Mouse (Mus musculus): ENCODE results near the gene Olfr702.

Gene Olfr702

DNA sequence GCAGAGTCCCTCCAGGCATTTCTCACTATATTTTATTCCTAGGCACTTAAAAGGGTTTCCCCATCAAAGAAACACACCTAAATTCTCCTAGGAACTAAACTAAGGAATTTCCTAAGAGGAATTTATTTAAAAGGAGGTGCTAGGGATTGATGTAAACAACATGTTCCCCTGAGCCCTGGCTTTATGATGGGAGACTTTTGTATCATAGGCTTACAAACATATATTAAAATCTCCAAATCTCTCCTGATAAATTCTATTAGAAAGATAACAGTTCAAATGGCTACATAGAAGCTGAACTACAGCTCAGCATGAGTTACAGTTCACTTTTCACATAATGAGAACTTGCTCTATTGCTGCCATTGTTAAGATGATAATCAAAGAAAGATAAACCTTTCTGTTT is at the start of gene Olfr702:
Gene Olfr702 (minus strand): TSS at position 101 of the 400 bp plus-strand sequence.
- no peak for DNase-seq (ENCODE audit: low read depth, low spot score)

DNA sequence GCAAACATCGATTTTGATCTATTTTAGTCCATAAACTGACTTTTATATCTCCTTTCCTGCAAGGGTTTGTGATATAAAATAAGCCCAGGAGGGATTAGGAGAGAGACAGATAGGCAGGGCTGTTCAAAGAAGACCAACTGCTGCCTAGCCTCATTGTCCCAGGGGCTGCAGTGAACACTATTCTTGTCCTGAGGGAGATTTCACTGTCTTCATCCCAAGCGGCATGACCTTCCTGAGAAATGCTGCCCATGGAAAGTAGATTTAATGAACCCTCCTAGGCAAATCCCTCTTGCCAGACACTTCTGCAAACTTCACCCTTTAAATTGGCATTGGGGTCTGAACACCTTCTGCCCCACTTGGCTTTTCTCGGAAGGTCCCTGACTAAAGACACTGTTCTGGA is 43.1 kb upstream of the Olfr702 start, which contains the start of gene Olfr705:
Gene Olfr705 (minus strand): TSS at position 101 of the 400 bp plus-strand sequence.
- DNase-seq (ENCODE audit: low read depth, low spot score) = no peak

DNA sequence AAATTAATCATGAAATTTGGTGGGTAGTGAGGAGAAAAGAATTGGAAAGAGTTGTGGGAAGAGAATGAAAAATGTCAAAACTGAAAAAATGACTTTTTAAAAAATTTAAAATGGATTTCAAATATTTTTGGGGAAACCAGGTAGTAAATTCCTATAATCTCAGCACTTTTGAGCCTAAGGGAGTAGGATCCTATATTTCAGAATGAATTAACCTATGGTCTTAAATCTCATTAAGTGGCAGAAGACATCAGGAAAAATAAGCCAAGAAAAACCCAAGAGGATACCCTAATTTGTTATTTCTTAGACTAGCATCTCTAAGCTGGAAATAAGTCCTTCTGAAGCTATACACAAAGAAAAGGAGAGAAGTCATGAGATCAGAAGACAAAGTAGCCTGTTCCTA is 29.2 kb upstream of the Olfr702 start, which contains the start of gene Olfr704:
Gene Olfr704 (plus strand): TSS at position 301 of the 400 bp plus-strand sequence.
- DNase-seq (ENCODE audit: low read depth, low spot score) = no peak

DNA sequence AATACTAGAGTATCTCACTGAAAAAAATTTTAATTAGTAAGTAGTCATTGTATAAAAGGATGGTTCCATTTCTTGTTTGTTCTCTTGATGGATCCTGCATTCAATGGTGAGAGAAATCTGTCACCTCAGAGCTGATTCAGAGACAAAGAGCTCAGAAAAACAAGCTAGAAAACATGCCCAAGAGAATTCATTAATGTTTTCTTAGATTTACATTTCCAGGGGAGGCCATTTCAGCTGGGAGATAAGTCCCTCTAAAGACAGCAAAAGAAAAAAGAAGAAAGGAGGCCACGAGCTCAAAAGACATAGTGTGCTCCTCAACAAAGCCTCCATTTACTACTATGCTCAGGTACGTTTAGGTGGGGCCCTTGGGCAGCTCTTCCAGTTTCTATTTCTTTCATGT is 9.4 kb upstream of the Olfr702 start, which contains the start of gene Olfr703:
Gene Olfr703 (plus strand): TSS at position 301 of the 400 bp plus-strand sequence.
- no peak for DNase-seq (ENCODE audit: low read depth, low spot score)

DNA sequence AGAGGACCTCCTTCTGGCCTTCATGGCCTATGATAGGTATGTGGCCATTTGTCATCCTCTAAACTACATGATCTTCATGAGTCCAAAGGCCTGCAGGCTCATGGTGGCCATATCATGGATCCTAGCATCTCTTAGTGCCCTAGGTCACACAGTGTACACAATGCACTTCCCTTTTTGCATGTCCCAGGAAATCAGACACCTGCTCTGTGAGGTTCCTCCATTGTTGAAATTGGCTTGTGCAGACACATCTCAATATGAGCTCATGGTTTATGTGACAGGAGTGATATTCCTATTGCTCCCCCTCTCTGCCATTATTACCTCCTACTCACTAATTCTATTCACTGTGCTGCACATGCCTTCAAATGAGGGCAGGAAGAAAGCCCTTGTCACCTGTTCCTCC is 15.3 kb downstream of the Olfr702 start:
- no peak for DNase-seq (ENCODE audit: low read depth, low spot score)

DNA sequence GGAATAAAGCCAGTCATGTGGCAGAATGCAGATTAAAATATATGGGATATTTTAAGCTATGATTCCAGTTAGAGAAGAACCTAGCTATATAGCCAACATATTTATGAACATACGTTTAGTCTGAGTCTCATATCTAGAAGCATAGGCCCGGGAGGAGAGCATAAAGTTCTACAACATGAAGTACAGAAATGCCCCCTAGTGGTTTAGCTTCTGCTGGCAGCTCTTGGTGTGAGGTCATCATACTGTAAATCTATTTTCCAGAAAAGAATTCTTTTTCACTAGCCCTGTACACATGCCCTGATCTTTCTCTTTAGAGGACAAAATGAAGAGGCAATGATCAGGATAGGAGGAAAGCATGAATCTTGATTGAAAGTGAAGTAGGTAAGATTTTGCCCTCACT is 17.9 kb downstream of the Olfr702 start:
- peak; percentile 0 for DNase-seq (ENCODE audit: low read depth, low spot score)

DNA sequence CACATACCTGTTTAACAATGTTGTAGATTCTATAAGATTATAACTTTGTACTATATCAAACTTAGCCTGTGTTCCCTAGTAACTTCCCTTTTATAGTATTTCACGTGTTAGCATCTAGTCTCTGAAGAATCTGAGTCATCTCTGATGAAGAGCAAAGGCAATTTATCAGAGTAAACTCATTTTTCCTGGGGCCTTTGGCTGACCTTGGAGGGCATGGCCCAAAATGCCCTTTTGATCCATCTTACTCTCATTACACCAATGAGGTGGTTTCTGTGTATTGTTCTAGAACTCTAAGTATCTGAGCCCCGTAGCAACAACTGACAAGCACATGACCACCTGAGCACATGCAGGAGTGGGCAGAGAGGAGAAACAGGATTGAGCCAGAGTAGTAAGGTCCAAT is 19.9 kb downstream of the Olfr702 start, which contains the start of gene Olfr701:
Gene Olfr701 (plus strand): TSS at position 301 of the 400 bp plus-strand sequence.
- no peak for DNase-seq (ENCODE audit: low read depth, low spot score)

DNA sequence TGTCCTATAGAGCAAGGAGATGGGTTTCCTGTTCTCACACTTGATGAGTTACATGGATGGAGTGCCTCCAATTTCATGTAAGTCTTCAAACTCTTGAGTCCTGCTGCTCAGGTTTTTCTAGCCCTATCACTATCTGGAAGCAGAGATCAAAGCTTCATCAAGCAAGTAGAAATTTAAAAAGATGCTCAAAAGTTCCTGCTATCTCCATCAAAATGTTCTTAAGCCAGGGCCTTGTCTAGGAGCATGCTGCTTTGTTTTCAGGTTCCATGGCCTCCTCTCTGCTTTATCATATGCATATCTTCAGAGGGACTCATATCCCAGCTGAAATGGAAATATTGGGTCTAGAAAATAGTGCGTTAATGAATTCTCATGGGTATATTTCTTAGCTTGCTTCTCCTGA is 25.0 kb downstream of the Olfr702 start, which contains the start of gene Olfr700:
Gene Olfr700 (minus strand): TSS at position 101 of the 400 bp plus-strand sequence.
- DNase-seq (ENCODE audit: low read depth, low spot score) = no peak

DNA sequence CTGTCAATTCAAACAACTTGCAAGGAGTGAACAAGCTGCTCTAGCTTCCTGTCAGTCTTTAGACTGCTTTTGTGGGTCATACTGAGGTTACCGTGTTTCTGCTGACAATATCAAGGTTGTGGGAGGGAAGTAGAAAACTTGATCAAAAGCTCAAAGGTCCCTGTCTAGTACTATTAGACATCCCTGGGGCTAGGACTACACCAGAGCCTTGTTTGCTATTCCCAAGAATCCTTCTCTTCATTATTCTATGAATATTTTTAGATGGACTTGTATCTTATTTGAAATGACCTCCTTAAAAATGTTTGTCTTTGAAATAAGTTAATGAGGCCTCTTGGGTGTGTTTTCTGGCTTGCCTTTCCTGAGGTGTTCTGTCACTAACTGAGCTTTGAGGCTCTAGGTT is 40.6 kb downstream of the Olfr702 start, which contains the start of gene Olfr699:
Gene Olfr699 (minus strand): TSS at position 101 of the 400 bp plus-strand sequence.
- DNase-seq (ENCODE audit: low read depth, low spot score) = no peak

DNA sequence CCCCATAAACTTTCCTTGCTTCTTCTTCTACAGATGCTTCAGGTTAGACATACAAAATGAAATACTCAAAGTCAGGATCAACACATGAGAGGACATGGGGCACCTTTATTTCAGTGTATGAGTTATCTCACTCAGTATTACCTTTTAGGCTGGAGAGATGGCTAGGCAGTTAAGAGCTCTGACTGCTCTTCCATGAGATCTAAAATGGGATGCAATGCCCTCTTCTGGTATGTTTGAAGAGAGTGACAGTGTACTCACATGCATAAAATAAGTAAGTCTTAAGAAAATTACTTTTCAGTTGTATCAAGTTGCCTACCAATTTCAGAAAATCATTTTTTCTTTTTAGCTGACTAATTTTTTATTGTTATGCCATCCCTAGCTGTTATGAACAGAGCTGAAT is 45.4 kb downstream of the Olfr702 start:
- DNase-seq (ENCODE audit: low read depth, low spot score) = no peak
